Mouse (Mus musculus) urinary bladder, postnatal 25 days (tissue): ENCODE measurements around the gene Shq1.

Experiments
- DNase-seq: peaks from one replicate; pipeline ENCODE4 v3.0.0; 2022; ENCODE audit warnings: low spot score

The Shq1 gene

GRCm38 (mm10) chr6:100528556-100528955 lies 142.4 kb downstream of the Shq1 start:
- DNase-seq, result no peak

- no peak for DNase-seq
Measured at GRCm38 (mm10) chr6:100527972-100528371, 143.0 kb downstream of the Shq1 start.

GRCm38 (mm10) chr6:100527161-100527560 lies 143.8 kb downstream of the Shq1 start:
- DNase-seq, result no peak

GRCm38 (mm10) chr6:100526066-100526465 lies 144.9 kb downstream of the Shq1 start:
- peak; percentile 14 for DNase-seq

GRCm38 (mm10) chr6:100525496-100525895 lies 145.5 kb downstream of the Shq1 start:
- no peak for DNase-seq

- no peak for DNase-seq
Measured at GRCm38 (mm10) chr6:100522495-100522894, 148.5 kb downstream of the Shq1 start.

GRCm38 (mm10) chr6:100521615-100522398 lies 149.2 kb downstream of the Shq1 start:
- DNase-seq, result no peak

- no peak for DNase-seq
Measured at GRCm38 (mm10) chr6:100520558-100521099, 150.3 kb downstream of the Shq1 start.

- no peak for DNase-seq
Measured at GRCm38 (mm10) chr6:100519837-100520236, 151.1 kb downstream of the Shq1 start.
